Mouse (Mus musculus) Patski (cell line): Measurements from ENCODE around the gene Tacr2. TPM values are rescaled to one million over a fixed set of nuclear protein-coding genes. Genes with fewer than 3 reads are reported as not detected.
A peak's percentile ranks its signal among the peaks of the same experiment; 100 is the strongest.

Source experiments
- ATAC-seq: fragments of 100-300 bp; one replicate; pipeline ENCODE4 v1.8.0; 2021
- CTCF ChIA-PET: fragments of 350-600 bp; sonication (Branson Sonifier 250); formaldehyde crosslinking; loops from one replicate; lab custom pipeline; 2022; ENCODE audit warnings: inconsistent platforms; lab: Charles Lee
- POLR2A ChIA-PET: fragments of 350-600 bp; sonication (Branson Sonifier 250); formaldehyde crosslinking; loops from one replicate; lab custom pipeline; 2022; ENCODE audit warnings: antibody characterized with exemption, inconsistent platforms; lab: Charles Lee
- DNase-seq: peaks from one replicate; pipeline ENCODE4 v3.0.0-alpha.2; 2011; ENCODE audit warnings: low read depth, low spot score
- H3K27me3 ChIP-seq: fragments of 371-371 bp; one replicate; pipeline ENCODE4 v1.5.1; 2021
- CTCF ChIP-seq: fragments of 100-300 bp; IDR thresholded peaks from one replicate; pipeline ENCODE4 v1.5.1; 2021
- in situ Hi-C: fragments of 300-500 bp; cut with MboI; formaldehyde crosslinking; loops from 3 replicates; pipeline ENCODE4 v1.11.1; 2018; ENCODE audit warnings: low pct_unique_long_range_greater_than_20kb, mixed read lengths
- polyA plus RNA-seq: library from polyadenylated mRNA; unstranded; gene quantifications from one replicate; pipeline ENCODE4 v1.2.3, GENCODE M21; 2021

The Tacr2 gene
- polyA plus RNA-seq, 1 experiment from 2014 or later, result 0.08 TPM

DNA sequence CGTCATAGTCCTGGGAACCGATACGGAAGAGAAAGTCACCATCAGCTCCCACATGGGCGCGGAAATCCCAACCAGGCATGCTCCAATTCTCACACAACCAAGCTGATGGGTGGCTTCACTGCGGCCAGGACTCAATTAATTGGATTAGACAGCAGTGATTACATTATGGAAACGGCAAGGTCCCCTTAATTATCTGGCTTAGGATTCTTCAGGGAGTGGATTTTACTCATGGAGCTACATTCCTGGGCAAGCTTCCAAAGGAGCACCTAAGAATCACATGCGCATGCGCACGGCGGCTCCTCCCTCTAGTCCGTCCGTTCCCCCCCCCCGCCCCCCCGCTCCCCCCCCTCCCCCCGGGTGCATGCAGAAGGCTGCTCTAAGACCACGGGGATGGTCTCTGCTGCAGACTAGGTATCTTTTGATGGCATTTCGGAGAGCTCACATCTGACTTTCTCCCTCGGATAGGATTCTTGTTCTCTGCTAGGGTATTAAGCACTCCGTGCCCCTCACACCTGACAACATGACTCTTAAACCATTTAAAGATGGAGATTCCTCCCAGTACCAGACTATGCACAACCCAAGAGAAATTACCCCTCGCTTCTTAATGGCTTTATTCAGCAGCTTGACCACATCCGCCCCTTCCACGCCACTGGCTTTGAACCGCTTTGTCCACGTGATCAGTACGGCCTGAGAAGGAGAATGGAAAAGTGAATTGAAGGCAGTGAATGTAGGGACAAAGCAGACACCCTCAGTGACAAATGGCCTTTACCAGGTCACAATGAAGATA lies 44.0 kb downstream of the Tacr2 start:
- H3K27me3 ChIP-seq, result no peaks in the 10 kb centered on the region
- ATAC-seq, result no peak
- no peak for TF ChIP-seq CTCF
- POLR2A ChIA-PET, result interaction anchor here (0.6 kb wide), 1 partner anchor 842 kb away, joined by 3 read pairs; no protein-coding TSS in a partner anchor
- in situ Hi-C loops, result loop anchor here (5.0 kb wide), 1 partner anchor 46 kb away; no protein-coding TSS in a partner anchor
- CTCF ChIA-PET, result interaction anchor here (1.1 to 1.2 kb wide), 2 partner anchors 14 to 17 kb away, joined by 3 to 4 read pairs; no protein-coding TSS in a partner anchor
- DNase-seq, result no peak

DNA sequence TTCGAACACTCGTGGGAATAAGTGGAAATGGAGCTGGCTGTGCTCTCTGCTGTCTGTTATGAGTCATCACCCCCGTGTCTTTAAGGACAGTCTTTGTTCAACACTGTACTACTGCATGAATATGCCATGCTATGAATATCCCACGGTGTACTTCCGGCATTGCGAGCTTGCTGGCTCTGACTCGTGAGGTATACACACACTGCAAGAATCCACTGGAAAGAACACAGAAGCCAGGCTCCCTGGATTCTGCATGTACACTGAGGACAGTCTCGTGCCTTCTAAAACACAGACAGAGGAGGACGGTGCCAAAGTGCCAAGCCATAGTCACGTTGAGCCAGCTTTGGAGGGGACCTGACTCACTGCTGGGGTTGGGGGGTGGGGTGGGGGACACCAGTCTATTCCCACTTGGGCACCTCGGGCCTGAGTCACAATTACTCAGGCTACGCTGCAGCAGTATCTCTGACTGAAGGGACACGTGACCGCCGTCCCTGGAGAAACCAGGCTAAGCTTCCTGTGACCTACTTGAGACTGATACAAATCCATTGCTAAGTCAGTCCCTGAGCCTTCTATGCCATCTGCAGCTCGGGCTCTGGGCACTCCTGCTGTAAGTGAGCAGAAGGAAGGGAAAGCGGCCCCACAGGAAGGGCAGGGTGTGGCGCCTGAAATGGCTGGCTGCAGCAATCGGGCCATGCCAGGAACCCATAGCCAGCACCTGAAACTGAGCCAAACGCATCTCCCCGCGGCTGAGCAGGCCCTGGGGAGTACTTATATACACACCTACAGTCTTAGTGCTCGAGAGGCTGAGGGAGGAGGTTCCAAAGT lies 48.0 kb downstream of the Tacr2 start:
- no peaks in the 10 kb centered on the region for H3K27me3 ChIP-seq
- TF ChIP-seq CTCF, result no peak
- DNase-seq, result peak; percentile 64
- in situ Hi-C loops, result no loop called here
- ATAC-seq, result peak; percentile 82
- ChIA-PET CTCF (interaction anchor here (0.9 kb wide), 1 partner anchor 11 kb away, joined by 3 read pairs; no protein-coding TSS in a partner anchor), POLR2A (interaction anchor here (1.3 kb wide), 1 partner anchor 10 kb away, joined by 6 read pairs; no protein-coding TSS in a partner anchor)

DNA sequence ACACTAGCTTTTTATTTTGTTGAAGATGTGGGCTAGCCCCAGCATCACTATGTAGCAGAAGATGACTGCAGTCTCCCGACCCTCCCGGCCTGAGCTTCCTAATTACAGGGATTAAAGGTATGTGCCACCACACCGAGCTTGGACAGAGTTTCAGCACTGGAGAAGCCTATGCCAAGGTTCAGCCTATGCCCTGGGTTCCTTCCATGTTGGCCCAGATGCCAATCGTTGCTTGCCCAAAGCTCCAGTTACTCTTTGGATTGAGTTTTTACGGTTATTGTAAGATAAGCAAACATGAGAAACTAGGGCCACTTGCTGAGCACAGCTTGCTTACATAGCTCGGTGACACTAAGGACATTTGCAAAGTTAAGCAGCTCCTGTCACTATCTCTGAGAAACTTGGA lies 52.9 kb downstream of the Tacr2 start:
- DNase-seq (no peak), ATAC-seq (no peak)
- no peak for TF ChIP-seq CTCF
- ChIA-PET CTCF (no interaction called here), POLR2A (no interaction called here)
- in situ Hi-C loops, result no loop called here
- no peaks in the 10 kb centered on the region for H3K27me3 ChIP-seq

DNA sequence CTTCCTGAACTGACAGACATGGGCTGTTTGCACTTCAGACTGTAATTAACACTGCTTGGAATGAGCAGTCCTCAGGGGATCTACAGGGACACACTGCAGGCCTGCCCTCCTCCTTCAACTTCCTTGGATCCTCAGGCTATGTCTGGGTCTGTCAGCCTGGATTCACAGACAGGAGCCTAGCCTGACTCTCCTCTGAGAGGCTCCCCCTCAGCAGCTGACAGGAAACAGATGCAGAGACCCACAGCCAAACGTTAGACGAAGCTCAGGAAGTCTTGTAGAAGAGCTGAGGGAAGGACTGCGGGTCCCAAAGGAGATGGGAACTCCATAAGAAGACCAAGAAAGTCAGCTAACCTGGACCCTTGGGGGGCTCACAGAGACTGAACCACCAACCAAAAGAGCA lies 54.2 kb downstream of the Tacr2 start:
- no peaks in the 10 kb centered on the region for H3K27me3 ChIP-seq
- POLR2A ChIA-PET, result no interaction called here
- CTCF ChIA-PET, result no interaction called here
- DNase-seq, result no peak
- in situ Hi-C loops, result no loop called here
- TF ChIP-seq CTCF, result no peak
- no peak for ATAC-seq

DNA sequence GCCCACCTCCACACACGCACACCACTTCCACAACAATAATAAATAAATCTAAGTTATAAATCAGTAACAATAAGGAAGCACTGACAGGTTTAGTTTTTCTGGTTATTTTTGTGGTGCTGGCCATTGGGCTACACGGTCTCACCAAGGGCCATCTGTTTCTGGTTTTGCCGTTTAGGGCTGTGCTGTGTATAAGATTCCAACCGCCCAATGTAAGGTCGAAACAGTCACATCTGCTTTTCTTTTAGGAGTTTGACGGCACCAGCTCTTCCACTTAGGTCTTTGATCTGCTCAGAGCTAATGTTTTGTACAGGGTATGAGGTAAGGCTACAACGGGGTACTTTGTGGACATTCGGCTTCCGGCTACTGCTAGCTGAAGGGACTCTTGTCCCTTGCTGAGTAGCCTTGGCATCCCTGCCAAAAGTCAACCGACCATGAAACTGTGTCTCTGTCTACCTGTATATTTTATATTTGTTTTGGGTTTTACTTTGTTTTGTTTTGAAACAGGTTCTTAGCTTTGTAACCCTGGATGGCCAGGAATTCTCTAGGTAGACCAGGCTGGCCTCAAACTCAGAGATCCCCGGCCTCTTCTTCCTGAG lies 56.8 kb downstream of the Tacr2 start:
- CTCF ChIA-PET, result interaction anchor here (1.3 to 1.5 kb wide), 2 partner anchors 26 to 114 kb away, joined by 3 read pairs; no protein-coding TSS in a partner anchor
- POLR2A ChIA-PET, result interaction anchor here (0.8 to 1.7 kb wide), 3 partner anchors 8 to 31 kb away, joined by 4 to 6 read pairs (median 5); no protein-coding TSS in a partner anchor
- H3K27me3 ChIP-seq, result no peaks in the 10 kb centered on the region
- ATAC-seq (no peak), DNase-seq (no peak)
- TF ChIP-seq CTCF, result no peak
- in situ Hi-C loops, result no loop called here

DNA sequence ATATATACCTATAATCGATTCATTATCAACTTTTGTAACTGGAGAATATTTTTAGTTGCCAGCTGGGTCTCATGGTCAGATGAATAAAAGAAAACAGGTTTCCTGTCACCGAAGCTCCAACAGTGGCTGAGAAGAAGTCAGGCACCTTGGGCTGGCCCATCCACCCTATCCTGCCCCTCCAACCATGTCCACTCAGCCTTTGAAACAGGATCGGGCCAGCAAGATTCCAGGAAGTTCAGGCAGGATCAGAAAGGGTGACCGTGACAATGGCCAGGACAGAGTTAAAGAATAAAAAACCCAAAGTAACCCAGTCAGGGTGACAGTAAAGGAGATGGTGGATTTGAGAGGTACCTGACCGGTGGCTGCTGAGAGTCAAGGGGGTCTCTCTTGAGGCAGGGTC lies 57.4 kb downstream of the Tacr2 start:
- TF ChIP-seq CTCF, result no peak
- in situ Hi-C loops, result no loop called here
- ATAC-seq, result no peak

DNA sequence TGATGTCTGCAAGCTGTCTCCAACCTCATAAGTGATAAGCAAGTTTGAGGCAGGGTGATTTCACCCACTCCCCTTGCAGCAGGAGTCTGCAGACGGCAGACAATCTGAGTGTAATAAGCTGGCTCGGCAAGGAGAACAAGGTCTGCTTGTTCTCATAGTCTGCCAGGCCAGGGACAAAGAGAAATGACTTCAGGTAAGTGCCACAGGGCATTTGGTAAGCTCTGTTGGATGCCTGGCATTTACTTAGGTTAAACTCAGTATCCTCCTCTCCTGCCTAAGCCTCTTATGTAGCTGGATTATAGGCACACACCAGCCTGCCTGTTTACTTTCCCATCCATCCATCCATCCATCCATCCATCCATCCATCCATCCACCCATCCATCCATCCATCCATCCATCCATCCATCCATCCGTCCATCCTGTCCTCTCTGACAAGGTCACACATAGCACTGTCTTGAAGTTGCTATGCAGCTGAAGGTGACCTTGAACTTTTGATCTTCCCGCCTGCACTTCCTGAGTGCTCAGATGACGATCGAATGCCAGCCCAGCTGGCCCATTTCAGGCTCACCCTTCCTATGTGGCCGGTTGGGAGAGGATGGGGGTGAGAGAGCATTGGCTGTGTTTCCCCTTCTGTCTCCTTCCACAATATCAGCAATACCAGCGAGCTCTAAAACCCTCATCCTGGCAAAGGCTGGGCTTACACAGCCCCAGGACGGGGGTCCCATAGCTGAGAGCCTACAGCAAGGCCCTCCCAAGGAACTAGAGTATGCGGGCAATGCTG lies 58.2 kb downstream of the Tacr2 start:
- DNase-seq (no peak), ATAC-seq (no peak)
- TF ChIP-seq CTCF, result no peak
- no peaks in the 10 kb centered on the region for H3K27me3 ChIP-seq
- ChIA-PET POLR2A (interaction anchor here (1.5 to 1.7 kb wide), 2 partner anchors 10 to 29 kb away, joined by 5 to 6 read pairs; no protein-coding TSS in a partner anchor), CTCF (interaction anchor here (0.6 to 1.2 kb wide), 3 partner anchors 8 to 15 kb away, joined by 3 read pairs; no protein-coding TSS in a partner anchor)
- in situ Hi-C loops, result no loop called here

More for the DNA sequence above, 57.4 kb downstream of the Tacr2 start:
- no peak for DNase-seq
- ChIA-PET CTCF (interaction anchor here (0.6 to 1.5 kb wide), 5 partner anchors 8 to 114 kb away, joined by 3 read pairs; no protein-coding TSS in a partner anchor), POLR2A (interaction anchor here (1.5 to 1.7 kb wide), 2 partner anchors 9 to 30 kb away, joined by 5 to 6 read pairs; no protein-coding TSS in a partner anchor)
- H3K27me3 ChIP-seq, result no peaks in the 10 kb centered on the region

DNA sequence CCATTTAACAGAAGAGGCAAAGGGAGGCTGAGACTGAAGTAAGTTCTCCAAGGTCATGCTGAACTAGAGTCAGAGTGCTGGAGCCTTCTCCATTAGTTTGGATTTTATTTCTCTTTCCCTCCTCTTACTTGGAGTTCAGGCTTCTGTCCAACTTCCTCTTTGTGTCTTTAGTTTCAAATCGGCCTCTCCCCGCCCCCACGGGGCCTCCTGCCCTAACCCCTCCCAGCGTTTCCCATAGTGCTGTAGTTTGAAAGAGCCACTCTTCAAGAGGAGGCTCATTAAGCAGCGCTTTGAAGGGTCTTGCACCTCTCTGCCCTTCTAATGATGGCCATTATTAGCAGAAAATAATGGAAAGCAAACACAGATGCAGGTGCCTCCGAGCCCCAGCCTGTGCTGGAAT lies 59.2 kb downstream of the Tacr2 start:
- POLR2A ChIA-PET, result no interaction called here
- ATAC-seq, result no peak
- no peaks in the 10 kb centered on the region for H3K27me3 ChIP-seq
- DNase-seq, result no peak
- TF ChIP-seq CTCF, result no peak
- in situ Hi-C loops, result no loop called here
- CTCF ChIA-PET, result no interaction called here

DNA sequence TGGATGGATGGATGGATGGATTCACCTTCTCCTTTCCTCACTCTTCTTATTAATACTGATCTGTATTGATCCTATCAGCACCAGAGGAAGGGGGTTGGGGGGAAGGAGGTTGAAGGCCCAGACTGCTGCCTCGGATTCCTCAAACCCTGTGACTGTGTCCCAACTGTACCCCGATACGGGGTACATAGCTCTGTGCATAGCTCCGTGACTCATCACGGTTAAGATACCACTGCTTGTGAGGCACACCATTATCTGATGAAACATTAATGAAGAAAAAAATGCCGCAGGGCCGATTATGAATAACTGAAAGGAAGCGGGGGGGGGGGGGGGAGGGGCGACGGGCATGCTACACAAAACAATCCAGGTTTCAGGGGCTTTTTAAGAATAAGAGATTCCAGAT lies 60.9 kb downstream of the Tacr2 start:
- ChIA-PET CTCF (interaction anchor here (0.9 to 1.5 kb wide), 3 partner anchors 15 to 25 kb away, joined by 4 to 5 read pairs (median 4); no protein-coding TSS in a partner anchor), POLR2A (interaction anchor here (0.7 kb wide), 1 partner anchor 106 kb away, joined by 5 read pairs; no protein-coding TSS in a partner anchor)
- no peak for DNase-seq
- in situ Hi-C loops, result no loop called here
- no peak for TF ChIP-seq CTCF
- ATAC-seq, result peak; percentile 42
- no peaks in the 10 kb centered on the region for H3K27me3 ChIP-seq
